In genomic region chr4:7984814-7985213, GRCm38 (mm10) we compare ENCODE assay signal across 19 mouse cellular contexts.
DNase-seq lines count a peak whose midpoint lies in the region; ATAC-seq and TF ChIP-seq lines count a peak whose summit lies in the region.
"Had no signal": no experiment of that assay in that cellular context is flagged by ENCODE, and none has a peak within 500 bp of the region (broad histone marks: within the 10 kb centered on the region; RNA-seq: fewer than 3 reads in every experiment).

No protein-coding gene starts in this region.

- WGBS in midbrain, embryonic 11.5 days = 48% methylated on average over 6 of the region's 6 CpGs
- WGBS in midbrain, embryonic 10.5 days = 71% methylated on average over 6 of the region's 6 CpGs
- WGBS in midbrain, embryonic 13.5 days = 34% methylated on average over 6 of the region's 6 CpGs
- 38% methylated on average over 6 of the region's 6 CpGs for WGBS in midbrain, postnatal 0 days
- WGBS in hindbrain, embryonic 11.5 days = 84% methylated on average over 6 of the region's 6 CpGs

- no peak for DNase-seq in midbrain, embryonic 11.5 days (ENCODE audit: low spot score, missing footprints)
- no peak for DNase-seq in midbrain, embryonic 10.5 days (ENCODE audit: low spot score)
- DNase-seq in midbrain, postnatal 0 days (ENCODE audit: low spot score) = no peak
- DNase-seq in retina, embryonic 14.5 days (ENCODE audit: low spot score) = peak; percentile 32
- DNase-seq in retina, postnatal 1 day = no peak
- no peak for DNase-seq in hindbrain, embryonic 11.5 days (ENCODE audit: low spot score)
- DNase-seq: adrenal gland, adult 2 months; adrenal gland, postnatal 10 days; adrenal gland, postnatal 25 days; cerebellum, adult 11-12 months; cerebellum, adult 2 months; cerebellum, adult 9-10 months; cerebellum, postnatal 10 days; cerebellum, postnatal 25 days; forebrain, postnatal 0 days had no signal

- no peak overlapping the region for H3K27ac ChIP-seq in midbrain, embryonic 11.5 days (ENCODE audit: low read depth, low read length)
- H3K27ac ChIP-seq in midbrain, embryonic 10.5 days (replicated peaks) = no peak overlapping the region
- H3K27ac ChIP-seq in midbrain, embryonic 13.5 days = no peak overlapping the region
- H3K27ac ChIP-seq in midbrain, postnatal 0 days (ENCODE audit: low read depth, low read length) = no peak overlapping the region
- H3K27ac ChIP-seq in hindbrain, embryonic 11.5 days (ENCODE audit: low read depth, low read length) = no peak overlapping the region
- H3K27ac ChIP-seq: embryonic facial prominence, embryonic 10.5 days; embryonic facial prominence, embryonic 12.5 days had no signal

- no peaks in the 10 kb centered on the region for H3K9me3 ChIP-seq in midbrain, embryonic 11.5 days (ENCODE audit: control insufficient read depth, low read length)
- H3K9me3 ChIP-seq in midbrain, embryonic 10.5 days (replicated peaks) = no peaks in the 10 kb centered on the region
- no peaks in the 10 kb centered on the region for H3K9me3 ChIP-seq in midbrain, embryonic 13.5 days
- H3K9me3 ChIP-seq in midbrain, postnatal 0 days (ENCODE audit: low read length) = no peaks in the 10 kb centered on the region
- H3K9me3 ChIP-seq in hindbrain, embryonic 11.5 days (ENCODE audit: control insufficient read depth, low read length) = no peaks in the 10 kb centered on the region
- H3K9me3 ChIP-seq: embryonic facial prominence, embryonic 10.5 days; embryonic facial prominence, embryonic 12.5 days had no signal

- peak; percentile 80 for ATAC-seq in midbrain, embryonic 11.5 days (ENCODE audit: low FRiP score)
- ATAC-seq in midbrain, embryonic 13.5 days = peak; percentile 50; the same call in 1 of the 2 replicates
- ATAC-seq in midbrain, postnatal 0 days (ENCODE audit: low FRiP score) = no peak
- ATAC-seq in hindbrain, embryonic 11.5 days (ENCODE audit: low FRiP score) = no peak
- ATAC-seq: forebrain, embryonic 14.5 days; forebrain, postnatal 0 days had no signal

- no peaks in the 10 kb centered on the region for H3K27me3 ChIP-seq in midbrain, embryonic 11.5 days (ENCODE audit: control insufficient read depth, insufficient read depth, low read length)
- H3K27me3 ChIP-seq in midbrain, embryonic 10.5 days (ENCODE audit: low read depth, poor library complexity, severe bottlenecking) = no peaks in the 10 kb centered on the region
- no peaks in the 10 kb centered on the region for H3K27me3 ChIP-seq in midbrain, embryonic 13.5 days
- no peaks in the 10 kb centered on the region for H3K27me3 ChIP-seq in midbrain, postnatal 0 days (ENCODE audit: insufficient read depth, low read length)
- H3K27me3 ChIP-seq in hindbrain, embryonic 11.5 days (ENCODE audit: control insufficient read depth, insufficient read depth, low read length) = no peaks in the 10 kb centered on the region
- H3K27me3 ChIP-seq: embryonic facial prominence, embryonic 12.5 days had no signal

- peaks cover 3% of the 10 kb centered on the region; the same call in 1 of the 2 replicates for H3K4me1 ChIP-seq in midbrain, embryonic 11.5 days (ENCODE audit: control insufficient read depth, insufficient read depth, low read length)
- peaks cover 8% of the 10 kb centered on the region; the same call in 1 of the 2 replicates for H3K4me1 ChIP-seq in midbrain, embryonic 10.5 days
- 0 out of 2 replicates have a peak, but pooled peaks cover 3% of the 10 kb centered on the region for H3K4me1 ChIP-seq in midbrain, embryonic 13.5 days (replicated peaks)
- H3K4me1 ChIP-seq in midbrain, postnatal 0 days (ENCODE audit: insufficient read depth, low read length) = no peaks in the 10 kb centered on the region
- H3K4me1 ChIP-seq in hindbrain, embryonic 11.5 days (replicated peaks; ENCODE audit: control insufficient read depth, insufficient read depth, low read length) = no peaks in the 10 kb centered on the region
- H3K4me1 ChIP-seq: embryonic facial prominence, embryonic 10.5 days; embryonic facial prominence, embryonic 12.5 days had no signal

- H3K4me2 ChIP-seq in midbrain, embryonic 11.5 days = no peak overlapping the region
- H3K4me2 ChIP-seq in midbrain, embryonic 13.5 days (replicated peaks) = no peak overlapping the region
- no peak overlapping the region for H3K4me2 ChIP-seq in midbrain, postnatal 0 days (ENCODE audit: low read depth, low read length, poor library complexity, severe bottlenecking)
- no peak overlapping the region for H3K4me2 ChIP-seq in hindbrain, embryonic 11.5 days (replicated peaks; ENCODE audit: low read depth, low read length)
- H3K4me2 ChIP-seq: embryonic facial prominence, embryonic 12.5 days had no signal

- H3K36me3 ChIP-seq in midbrain, embryonic 11.5 days (ENCODE audit: control insufficient read depth, insufficient read depth, low read length) = no peaks in the 10 kb centered on the region
- H3K36me3 ChIP-seq in midbrain, embryonic 10.5 days = no peaks in the 10 kb centered on the region
- H3K36me3 ChIP-seq in midbrain, embryonic 13.5 days = no peaks in the 10 kb centered on the region
- no peaks in the 10 kb centered on the region for H3K36me3 ChIP-seq in midbrain, postnatal 0 days (ENCODE audit: insufficient read depth, low read length)
- H3K36me3 ChIP-seq in hindbrain, embryonic 11.5 days (ENCODE audit: control insufficient read depth, insufficient read depth, low read length) = no peaks in the 10 kb centered on the region
- H3K36me3 ChIP-seq: embryonic facial prominence, embryonic 10.5 days; embryonic facial prominence, embryonic 12.5 days had no signal

- no peak overlapping the region for H3K9ac ChIP-seq in midbrain, embryonic 11.5 days (ENCODE audit: low read length)
- H3K9ac ChIP-seq in midbrain, embryonic 13.5 days (replicated peaks) = no peak overlapping the region
- H3K9ac ChIP-seq in midbrain, postnatal 0 days (replicated peaks; ENCODE audit: low read length, poor library complexity, severe bottlenecking) = no peak overlapping the region
- no peak overlapping the region for H3K9ac ChIP-seq in hindbrain, embryonic 11.5 days (ENCODE audit: low read depth, low read length)
- H3K9ac ChIP-seq: embryonic facial prominence, embryonic 12.5 days; forebrain, postnatal 0 days had no signal

- TF ChIP-seq CTCF in midbrain, postnatal 0 days (IDR thresholded peaks at IDR 0.05) = no peak

- no peak overlapping the region for H3K4me3 ChIP-seq in midbrain, embryonic 11.5 days (ENCODE audit: low read depth, low read length)
- no peak overlapping the region for H3K4me3 ChIP-seq in midbrain, embryonic 10.5 days
- no peak overlapping the region for H3K4me3 ChIP-seq in midbrain, embryonic 13.5 days (replicated peaks)
- H3K4me3 ChIP-seq in midbrain, postnatal 0 days (ENCODE audit: low read depth, low read length) = no peak overlapping the region
- H3K4me3 ChIP-seq in hindbrain, embryonic 11.5 days (ENCODE audit: low read depth, low read length) = no peak overlapping the region
- H3K4me3 ChIP-seq: embryonic facial prominence, embryonic 10.5 days; embryonic facial prominence, embryonic 12.5 days had no signal

Comparison
In these comparisons a context has a peak if more than half of its experiments do, and no peak if none do; other contexts are left out.
1. ATAC-seq: peak in midbrain, embryonic 11.5 days (single experiment) and midbrain, embryonic 13.5 days (single experiment); none in midbrain, postnatal 0 days (single experiment) and hindbrain, embryonic 11.5 days (single experiment).